Mouse (Mus musculus) kidney, embryonic 14.5 days (tissue): Measurements from ENCODE around the gene Camta2. TPM values are rescaled to one million over a fixed set of nuclear protein-coding genes. Genes with fewer than 3 reads are reported as not detected.

Source experiments
- ATAC-seq: fragments of 200-750 bp; cut with Nextera tagmentation; 2 replicates; pipeline ENCODE4 v1.8.0; 2017; ENCODE audit warnings: moderate number of reproducible peaks, mild to moderate bottlenecking, moderate TSS enrichment, moderate library complexity; ENCODE audit not compliant: low FRiP score, low TSS enrichment
- H3K27ac ChIP-seq: fragments of 300-500 bp; sonication (generic); 2 replicates; pipeline ENCODE4 v1.5.1; 2014; ENCODE audit warnings: low read depth, mild to moderate bottlenecking, low read length, moderate library complexity, mixed read lengths
- H3K27me3 ChIP-seq: fragments of 300-500 bp; sonication (generic); 2 replicates; pipeline ENCODE4 v1.6.1; 2014; ENCODE audit warnings: mild to moderate bottlenecking, low read length; ENCODE audit not compliant: control insufficient read depth, insufficient read depth
- H3K36me3 ChIP-seq: fragments of 300-500 bp; sonication (generic); 2 replicates; pipeline ENCODE4 v1.6.1; 2014; ENCODE audit warnings: low read length, mixed read lengths; ENCODE audit not compliant: control insufficient read depth, insufficient read depth
- H3K4me1 ChIP-seq: fragments of 300-500 bp; sonication (generic); 2 replicates; pipeline ENCODE4 v1.6.1; 2014; ENCODE audit warnings: low read length, mixed read lengths; ENCODE audit not compliant: control insufficient read depth, insufficient read depth
- H3K4me2 ChIP-seq: fragments of 300-500 bp; sonication (generic); replicated peaks from 2 replicates; pipeline ENCODE4 v1.6.1; 2014; ENCODE audit warnings: low read depth, mild to moderate bottlenecking, low read length
- H3K4me3 ChIP-seq: fragments of 300-500 bp; sonication (generic); 2 replicates; pipeline ENCODE4 v1.5.1; 2014; ENCODE audit warnings: mild to moderate bottlenecking, low read length
- H3K9ac ChIP-seq: fragments of 300-500 bp; sonication (generic); 2 replicates; pipeline ENCODE4 v1.6.1; 2014; ENCODE audit warnings: low read depth, mild to moderate bottlenecking, low read length, moderate library complexity
- H3K9me3 ChIP-seq: fragments of 300-500 bp; sonication (generic); 2 replicates; pipeline ENCODE4 v1.6.1; 2016; ENCODE audit warnings: low read length; ENCODE audit not compliant: control insufficient read depth
- WGBS: fragments of 180-500 bp; shearing (Covaris S2); extraction: QIAGEN DNeasy Blood & Tissue Kit; methylation state at CpG from one replicate; pipeline ENCODE4 v1.1.7; 2014; 5-methylcytosine and 5-hydroxymethylcytosine counted together
- polyA plus RNA-seq: library from polyadenylated mRNA; unstranded; fragments of >200 nt; fragmentation: Nextera tagmentation; extraction: Ambion mirVana; gene quantifications from 2 replicates; pipeline ENCODE4 v1.2.1, GENCODE M21; 2014

Camta2 gene
- polyA plus RNA-seq, 1 experiment from 2014 or later = 16.1 TPM

DNA sequence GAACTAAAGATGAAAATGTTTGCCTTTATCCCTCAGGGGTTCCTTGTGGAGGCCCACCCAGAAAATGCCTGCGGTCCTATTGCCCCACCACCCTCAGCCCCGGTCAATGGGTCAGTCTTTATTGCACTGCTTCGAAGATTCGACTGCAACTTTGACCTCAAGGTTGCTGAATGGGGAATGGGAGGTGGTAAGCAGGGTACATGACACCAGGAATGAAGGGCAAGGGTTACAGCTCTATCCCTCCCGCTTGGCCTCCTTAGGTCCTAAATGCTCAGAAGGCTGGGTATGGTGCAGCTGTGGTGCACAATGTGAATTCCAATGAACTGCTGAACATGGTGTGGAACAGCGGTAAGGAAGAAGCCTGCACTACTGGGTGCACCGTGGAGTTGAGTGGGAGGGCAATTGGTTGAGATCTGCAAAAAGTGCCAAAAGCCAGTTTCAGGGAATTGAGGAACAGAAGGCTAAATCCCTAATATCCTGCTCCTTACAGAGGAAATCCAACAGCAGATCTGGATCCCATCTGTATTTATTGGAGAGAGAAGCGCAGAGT lies 38.6 kb downstream of the Camta2 start:
- 70% methylated on average over 8 of the region's 8 CpGs for WGBS
- Histone ChIP-seq H3K4me1 (peaks cover 45% of the 10 kb centered on the region), H3K4me2 (peak overlapping the region; percentile 96)

DNA sequence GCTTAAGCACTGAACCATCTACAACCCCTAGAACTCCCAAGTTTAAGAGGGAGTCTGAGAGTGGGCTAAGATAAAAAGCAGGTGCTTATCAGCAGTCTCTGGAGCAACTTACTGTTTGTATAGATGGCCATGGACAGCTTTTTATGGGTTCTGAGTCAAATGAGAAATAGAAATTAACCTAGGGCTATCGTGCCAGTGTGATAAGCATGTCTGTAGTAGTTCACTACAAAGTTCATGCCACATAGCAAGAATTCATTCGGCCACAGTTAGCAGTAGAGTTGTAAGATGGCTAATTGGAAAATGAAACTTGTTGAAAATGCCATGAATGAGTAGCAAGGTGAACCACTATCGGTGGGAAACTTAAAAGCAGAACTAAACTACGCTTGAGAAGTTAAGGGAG lies 39.4 kb downstream of the Camta2 start:
- no peak for ATAC-seq
- 76% methylated on average over 4 of the region's 4 CpGs for WGBS
- H3K4me2 ChIP-seq = peak overlapping the region; percentile 96
- H3K4me1 ChIP-seq = peaks cover 45% of the 10 kb centered on the region
- peak overlapping the region; percentile 78 for H3K4me3 ChIP-seq
- peaks cover 71% of the 10 kb centered on the region for H3K36me3 ChIP-seq
- H3K9ac ChIP-seq = peak overlapping the region; percentile 89; the same call in 1 of the 2 replicates
- no peak overlapping the region; the same call in 1 of the 2 replicates for H3K27ac ChIP-seq
- H3K27me3 ChIP-seq = no peaks in the 10 kb centered on the region
- no peaks in the 10 kb centered on the region for H3K9me3 ChIP-seq

More for the DNA sequence above, 38.6 kb downstream of the Camta2 start:
- Histone ChIP-seq H3K27ac (no peak overlapping the region; the same call in 1 of the 2 replicates), H3K9ac (no peak overlapping the region), H3K4me3 (peak overlapping the region; percentile 6), H3K36me3 (peaks cover 64% of the 10 kb centered on the region), H3K9me3 (no peaks in the 10 kb centered on the region), H3K27me3 (no peaks in the 10 kb centered on the region)
- no peak for ATAC-seq

DNA sequence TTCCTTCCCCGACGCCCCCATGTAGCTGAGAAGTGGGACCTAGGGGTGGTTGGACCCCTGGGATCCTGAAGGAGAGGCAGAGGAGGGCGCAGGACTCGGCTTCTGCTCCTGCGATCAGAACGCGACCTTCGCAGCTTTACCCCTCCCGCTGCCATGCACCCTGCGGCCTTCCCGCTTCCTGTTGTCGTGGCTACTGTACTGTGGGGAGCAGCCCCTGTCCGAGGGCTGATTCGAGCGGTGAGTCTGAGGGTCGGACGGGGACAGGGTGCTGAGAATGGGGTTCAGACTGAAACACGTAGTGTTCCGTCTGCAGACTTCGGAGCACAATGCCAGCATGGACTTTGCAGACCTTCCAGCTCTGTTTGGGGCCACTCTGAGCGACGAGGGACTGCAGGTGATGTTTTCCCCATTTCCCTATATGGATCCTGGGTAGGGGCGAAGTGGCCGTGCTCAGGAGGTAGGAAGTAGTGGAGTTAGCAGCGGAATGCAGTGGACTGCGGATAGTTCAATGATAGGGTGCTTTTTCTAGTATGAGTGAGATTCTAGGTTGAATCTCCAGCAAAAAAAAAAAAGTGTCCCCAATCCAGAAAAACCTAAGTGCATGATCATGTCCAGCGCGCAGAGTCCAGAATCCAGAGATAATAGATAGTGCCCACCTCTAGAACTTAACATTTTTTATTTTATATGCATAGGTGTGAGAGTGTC lies 40.0 kb downstream of the Camta2 start:
- Histone ChIP-seq H3K9me3 (no peaks in the 10 kb centered on the region), H3K9ac (peak overlapping the region; percentile 89), H3K36me3 (peaks cover 73% of the 10 kb centered on the region), H3K4me2 (peak overlapping the region; percentile 96), H3K4me1 (peaks cover 43% of the 10 kb centered on the region), H3K27ac (peak overlapping the region; percentile 85), H3K27me3 (no peaks in the 10 kb centered on the region), H3K4me3 (peak overlapping the region; percentile 78)
- WGBS = 2% methylated on average over 28 of the region's 28 CpGs
- peak; percentile 34 for ATAC-seq

DNA sequence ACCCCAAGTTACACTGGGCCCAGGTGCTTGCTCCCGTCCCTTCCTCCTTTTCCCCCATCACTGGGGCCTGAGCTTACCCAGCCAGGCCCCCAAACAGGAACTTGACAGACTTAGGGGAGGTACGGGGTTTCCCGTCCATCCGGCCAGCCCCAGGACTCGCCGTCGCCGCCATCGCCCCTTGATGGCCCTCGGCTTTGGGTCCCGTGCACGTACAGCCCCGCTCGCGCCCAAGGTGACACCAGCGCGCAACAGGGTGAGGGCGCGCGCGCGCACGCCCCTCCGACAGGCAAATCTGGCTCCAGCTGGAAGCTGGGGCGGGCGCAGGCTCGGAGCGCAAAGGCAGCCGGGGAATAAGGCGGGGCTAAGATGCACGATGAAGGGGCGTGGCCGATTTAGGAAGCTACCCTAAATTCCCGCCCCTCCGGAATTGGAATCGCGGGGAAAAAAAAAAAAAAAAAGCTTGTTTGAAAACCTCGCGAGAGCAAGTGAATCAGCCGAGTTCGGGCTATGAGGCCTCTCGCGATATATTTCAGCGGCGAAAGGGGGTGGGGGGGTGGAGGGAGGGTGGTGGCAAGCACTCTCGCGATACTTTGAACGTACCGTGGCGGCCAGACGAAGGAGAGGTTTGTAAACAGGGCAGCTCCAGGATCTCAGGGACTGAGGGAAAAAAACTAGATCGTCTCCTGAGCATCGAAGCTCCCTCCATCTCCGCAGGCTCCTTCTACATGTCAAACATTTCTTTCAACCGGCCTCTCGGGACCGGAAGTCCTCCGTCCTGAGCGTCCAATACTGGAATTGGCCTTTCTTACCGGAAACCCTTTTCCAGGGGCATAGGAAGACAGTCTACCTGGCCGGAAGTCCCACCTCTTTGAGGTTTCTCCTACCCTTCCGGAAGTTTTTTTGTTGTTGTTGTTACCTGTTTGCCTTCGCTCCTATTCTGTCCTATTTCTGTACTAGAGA lies 40.9 kb downstream of the Camta2 start, which contains the start of the genes Rnf167 and Slc25a11:
Gene Rnf167 (plus strand): TSS at position 545 of the 960 bp plus-strand sequence.
Gene Slc25a11 (minus strand): TSS at position 789 of the 960 bp plus-strand sequence.
- Histone ChIP-seq H3K27me3 (no peaks in the 10 kb centered on the region), H3K36me3 (peaks cover 66% of the 10 kb centered on the region), H3K4me3 (peak within 1 kb of the TSS; percentile 78), H3K27ac (peak within 1 kb of the TSS; percentile 86), H3K9ac (peak within 1 kb of the TSS; percentile 89), H3K4me2 (peak within 1 kb of the TSS; percentile 96), H3K4me1 (peaks cover 34% of the 10 kb centered on the region), H3K9me3 (no peaks in the 10 kb centered on the region)
- ATAC-seq = peak; percentile 86
- WGBS = under 1% methylated on average over 63 of the region's 63 CpGs

DNA sequence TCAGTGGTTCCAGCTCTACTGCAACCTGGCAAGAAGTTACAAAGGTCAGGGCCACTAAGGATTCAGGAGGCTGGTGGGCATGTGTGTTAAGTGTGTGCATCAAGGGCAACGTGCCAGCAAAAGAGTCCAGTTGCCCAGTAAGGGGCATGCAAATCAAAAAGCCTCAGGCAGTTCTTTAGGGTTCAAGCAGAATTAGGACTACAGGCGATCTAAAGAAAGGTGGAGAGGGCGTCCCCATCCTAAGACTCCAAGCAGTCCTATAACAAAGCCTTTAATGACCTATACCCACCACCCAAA lies 41.7 kb downstream of the Camta2 start:
- H3K36me3 ChIP-seq = peaks cover 58% of the 10 kb centered on the region

DNA sequence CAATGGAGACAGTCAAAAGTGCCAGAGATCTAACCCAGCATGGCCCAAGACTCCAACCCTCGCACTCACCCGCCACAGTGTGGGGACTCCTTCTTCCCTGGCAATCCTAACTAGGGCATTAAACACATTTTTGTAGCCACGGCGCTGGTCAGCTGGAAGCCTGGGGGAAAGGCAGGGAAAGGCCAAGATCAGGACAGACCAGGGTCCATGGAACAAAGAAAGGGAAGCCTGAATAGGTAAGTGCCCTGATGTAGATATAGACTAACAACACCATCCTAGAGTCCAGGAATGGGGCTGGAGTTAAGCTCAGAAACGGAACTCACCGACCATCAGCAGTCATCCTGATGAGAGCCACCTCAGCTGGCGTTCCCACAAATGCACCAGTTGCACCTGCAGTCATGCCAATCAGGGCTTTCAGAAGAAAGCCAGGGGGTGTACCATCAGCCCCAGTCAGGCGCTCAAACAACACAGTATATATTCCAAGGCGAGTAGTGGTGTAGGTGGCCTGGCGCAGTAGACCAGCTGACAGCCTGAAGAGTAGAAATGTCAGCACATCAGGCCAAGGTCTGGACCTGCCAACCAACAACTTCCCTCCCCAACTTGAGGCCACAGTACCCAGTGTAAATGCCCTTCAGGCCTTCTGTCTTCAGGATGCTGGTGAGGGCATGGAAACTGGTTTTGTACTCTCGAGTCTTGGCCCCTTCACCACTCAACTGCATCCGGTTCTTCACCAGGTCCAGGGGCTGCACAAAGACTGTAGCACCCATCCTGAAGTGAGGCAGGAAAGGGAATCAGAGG lies 42.2 kb downstream of the Camta2 start:
- 87% methylated on average over 12 of the region's 12 CpGs for WGBS
- peak overlapping the region; percentile 87 for H3K4me2 ChIP-seq

More for the DNA sequence above, 41.7 kb downstream of the Camta2 start:
- Histone ChIP-seq H3K4me1 (peaks cover 28% of the 10 kb centered on the region), H3K9ac (peak overlapping the region; percentile 79), H3K4me2 (peak overlapping the region; percentile 87), H3K4me3 (peak overlapping the region; percentile 78), H3K9me3 (no peaks in the 10 kb centered on the region), H3K27ac (peak overlapping the region; percentile 86), H3K27me3 (no peaks in the 10 kb centered on the region)
- WGBS = 26% methylated on average over 3 of the region's 3 CpGs
- ATAC-seq = peak; percentile 0; the same call in 1 of the 2 replicates

DNA sequence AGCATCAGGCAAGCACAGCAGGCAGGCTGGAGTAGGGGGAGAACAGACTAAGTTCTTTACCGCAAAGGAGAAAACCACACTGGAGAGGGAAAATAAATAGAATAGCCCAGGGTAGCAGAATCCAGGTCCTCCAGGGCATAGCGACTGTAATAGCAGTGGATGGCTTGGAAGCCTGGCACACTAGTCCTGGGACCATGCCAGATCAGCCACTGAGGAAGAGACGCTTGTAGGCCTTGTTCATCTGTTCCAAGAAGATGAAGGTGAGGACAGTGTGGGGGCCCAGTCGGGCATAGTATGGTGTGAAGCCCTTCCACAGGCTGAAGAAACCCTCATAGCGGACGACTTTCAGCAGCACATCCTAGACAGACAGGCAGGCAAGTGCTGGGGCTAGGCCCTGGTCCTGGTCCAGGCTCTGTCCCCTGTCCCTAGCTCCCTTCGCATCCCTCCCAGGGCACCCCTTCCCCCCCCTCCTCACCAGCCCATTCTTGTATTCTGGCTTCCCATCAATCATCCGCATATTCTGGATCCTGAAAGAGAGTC lies 43.3 kb downstream of the Camta2 start:
- Histone ChIP-seq H3K27ac (no peak overlapping the region), H3K27me3 (no peaks in the 10 kb centered on the region), H3K4me1 (peaks cover 24% of the 10 kb centered on the region), H3K9me3 (no peaks in the 10 kb centered on the region), H3K9ac (no peak overlapping the region), H3K4me3 (no peak overlapping the region), H3K4me2 (no peak overlapping the region), H3K36me3 (peaks cover 43% of the 10 kb centered on the region)
- 99% methylated on average over 8 of the region's 8 CpGs for WGBS
- no peak for ATAC-seq

More for the DNA sequence above, 42.2 kb downstream of the Camta2 start:
- Histone ChIP-seq H3K9me3 (no peaks in the 10 kb centered on the region), H3K27ac (peak overlapping the region; percentile 86; the same call in 1 of the 2 replicates), H3K27me3 (no peaks in the 10 kb centered on the region), H3K36me3 (peaks cover 53% of the 10 kb centered on the region), H3K9ac (peak overlapping the region; percentile 79), H3K4me1 (peaks cover 24% of the 10 kb centered on the region), H3K4me3 (peak overlapping the region; percentile 78)
- no peak for ATAC-seq

DNA sequence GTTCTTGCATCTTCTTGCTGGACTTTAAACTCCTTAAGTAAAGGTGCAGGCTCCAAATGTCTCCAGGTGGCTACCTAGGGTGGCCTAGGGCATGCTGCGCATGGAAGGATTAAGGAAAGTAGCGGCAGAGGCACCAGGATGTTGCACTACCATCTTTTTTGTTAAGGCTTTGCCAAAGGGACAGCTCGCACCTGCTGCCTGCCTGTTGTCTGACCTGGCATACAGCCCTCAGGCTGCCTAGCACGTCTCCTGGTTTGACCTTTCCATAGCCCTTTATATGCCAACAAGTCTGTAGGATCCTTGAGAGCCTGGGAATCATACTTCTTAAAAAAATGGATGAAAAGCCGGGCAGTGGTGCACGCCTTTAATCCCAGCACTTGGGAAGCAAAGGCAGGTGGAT lies 44.9 kb downstream of the Camta2 start:
- no peak overlapping the region for H3K4me2 ChIP-seq
- WGBS = 92% methylated on average over 6 of the region's 6 CpGs
- ATAC-seq = no peak
- H3K4me3 ChIP-seq = no peak overlapping the region
- peaks cover 9% of the 10 kb centered on the region for H3K4me1 ChIP-seq
- no peak overlapping the region for H3K9ac ChIP-seq
- no peaks in the 10 kb centered on the region for H3K9me3 ChIP-seq
- H3K27ac ChIP-seq = no peak overlapping the region
- no peaks in the 10 kb centered on the region for H3K27me3 ChIP-seq
- H3K36me3 ChIP-seq = peaks cover 27% of the 10 kb centered on the region
